Mouse (Mus musculus) spleen, adult 2 months (tissue): ENCODE measurements at regions not wholly inside any gene's neighbourhood (a gene's known extent, or its start where the extent isn't known, plus 50 kb on each side); places are given as distances from the start of the nearest gene placed in this dataset.

Experiments used
- CTCF ChIP-seq: fragments of 200-500 bp; IDR thresholded peaks from 2 replicates; pipeline ENCODE4 v1.5.1; 2011; ENCODE audit warnings: mild to moderate bottlenecking, inconsistent platforms; ENCODE audit not compliant: insufficient read depth, insufficient read length, insufficient replicate concordance; ENCODE audit errors: extremely low read depth
- POLR2A ChIP-seq: fragments of 200-500 bp; IDR thresholded peaks from 2 replicates; pipeline ENCODE4 v1.6.1; 2011; ENCODE audit warnings: low read depth, low read length, inconsistent platforms

DNA sequence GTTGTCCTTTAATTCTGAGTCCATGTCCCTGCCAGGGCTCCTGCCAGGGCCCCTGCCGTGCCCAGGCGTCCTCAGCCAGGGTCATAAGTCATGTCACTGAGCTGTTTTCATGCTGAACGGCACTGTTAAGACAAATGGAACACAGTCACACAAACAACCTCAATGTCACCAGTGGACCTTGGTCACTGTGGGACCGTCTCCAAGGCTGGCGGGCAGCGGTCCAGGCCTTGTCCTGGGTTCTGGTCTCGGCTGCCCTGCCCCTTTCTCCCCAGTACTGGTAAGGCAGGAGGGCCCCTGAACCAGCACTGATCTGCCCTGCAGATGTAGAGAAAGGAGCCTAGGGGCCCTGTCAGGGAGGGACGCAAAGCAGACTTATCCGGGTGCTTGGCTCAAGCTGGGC is 79.3 kb upstream of the Ptpn1 start:
- TF ChIP-seq CTCF, result no peak
- TF ChIP-seq POLR2A, result no peak
